Mouse (Mus musculus) lung, postnatal 0 days (tissue): Measurements from ENCODE around the gene Gli2. TPM values are rescaled to one million over a fixed set of nuclear protein-coding genes. Genes with fewer than 3 reads are reported as not detected.

ENCODE experiments used
- ATAC-seq: fragments of 200-750 bp; cut with Nextera tagmentation; 2 replicates; pipeline ENCODE4 v1.8.0; 2017; ENCODE audit warnings: moderate library complexity
- DNase-seq: peaks from one replicate; pipeline ENCODE4 v3.0.0-alpha.2; 2016; ENCODE audit warnings: low spot score
- H3K27ac ChIP-seq: fragments of 300-500 bp; sonication (generic); 2 replicates; pipeline ENCODE4 v1.5.1; 2014; ENCODE audit warnings: antibody characterized with exemption, mild to moderate bottlenecking, low read length, mixed read lengths
- H3K27me3 ChIP-seq: fragments of 300-500 bp; sonication (generic); replicated peaks from 2 replicates; pipeline ENCODE4 v1.6.1; 2014; ENCODE audit warnings: low read length, mixed read lengths; ENCODE audit not compliant: insufficient read depth
- H3K36me3 ChIP-seq: fragments of 300-500 bp; sonication (generic); 2 replicates; pipeline ENCODE4 v1.6.1; 2014; ENCODE audit warnings: low read length, mixed read lengths; ENCODE audit not compliant: insufficient read depth
- H3K4me1 ChIP-seq: fragments of 300-500 bp; sonication (generic); 2 replicates; pipeline ENCODE4 v1.6.1; 2014; ENCODE audit warnings: antibody characterized with exemption, low read depth, low read length, mixed read lengths; ENCODE audit not compliant: insufficient read depth
- H3K4me2 ChIP-seq: fragments of 300-500 bp; sonication (generic); replicated peaks from 2 replicates; pipeline ENCODE4 v1.6.1; 2014; ENCODE audit warnings: low read depth, mild to moderate bottlenecking, low read length, moderate library complexity, mixed read lengths
- H3K4me3 ChIP-seq: fragments of 300-500 bp; sonication (generic); 2 replicates; pipeline ENCODE4 v1.5.1; 2014; ENCODE audit warnings: low read depth, low read length
- H3K9ac ChIP-seq: fragments of 300-500 bp; sonication (generic); replicated peaks from 2 replicates; pipeline ENCODE4 v1.6.1; 2014; ENCODE audit warnings: low read depth, mild to moderate bottlenecking
- H3K9me3 ChIP-seq: fragments of 300-500 bp; sonication (generic); 2 replicates; pipeline ENCODE4 v1.6.1; 2016; ENCODE audit warnings: low read length, mixed read lengths
- CTCF ChIP-seq: IDR thresholded peaks from 2 replicates; pipeline ENCODE4 v1.5.1; 2016; ENCODE audit warnings: antibody characterized with exemption, mild to moderate bottlenecking
- EP300 ChIP-seq: IDR thresholded peaks from 2 replicates; pipeline ENCODE4 v1.6.1; 2016; ENCODE audit warnings: antibody characterized with exemption, mild to moderate bottlenecking, control low read depth
- WGBS: fragments of 180-500 bp; shearing (Covaris S2); extraction: QIAGEN DNeasy Blood & Tissue Kit; methylation state at CpG from one replicate; pipeline ENCODE4 v1.1.7; 2014; 5-methylcytosine and 5-hydroxymethylcytosine counted together
- polyA plus RNA-seq: library from polyadenylated mRNA; unstranded; fragments of >200 nt; fragmentation: Nextera tagmentation; extraction: Ambion mirVana; gene quantifications from 2 replicates; pipeline ENCODE4 v1.2.1, GENCODE M21; 2015

Gene Gli2
- polyA plus RNA-seq, 1 experiment from 2014 or later: 2.7 TPM

- Histone ChIP-seq H3K4me3 (no peak overlapping the region), H3K4me1 (no peaks in the 10 kb centered on the region), H3K27me3 (no peaks in the 10 kb centered on the region), H3K4me2 (no peak overlapping the region), H3K9ac (no peak overlapping the region), H3K36me3 (no peaks in the 10 kb centered on the region), H3K27ac (peak overlapping the region; percentile 76; the same call in 1 of the 2 replicates), H3K9me3 (no peaks in the 10 kb centered on the region)
- WGBS: 39% methylated on average over 13 of the region's 13 CpGs
- DNase-seq: no peak
- TF ChIP-seq EP300 (no peak), CTCF (no peak)
- ATAC-seq: no peak
Observed at GRCm38 (mm10) chr1:119034163-119034705, 19.2 kb downstream of the Gli2 start.

- Histone ChIP-seq H3K9me3 (no peaks in the 10 kb centered on the region), H3K9ac (no peak overlapping the region; the same call in 1 of the 2 replicates), H3K27ac (peak overlapping the region; percentile 76), H3K36me3 (no peaks in the 10 kb centered on the region), H3K4me2 (no peak overlapping the region), H3K4me3 (no peak overlapping the region), H3K4me1 (no peaks in the 10 kb centered on the region), H3K27me3 (no peaks in the 10 kb centered on the region)
- WGBS: 60% methylated on average over 2 of the region's 3 CpGs
- DNase-seq (peak; percentile 86), ATAC-seq (peak; percentile 82)
- no peak for TF ChIP-seq EP300
- no peak for TF ChIP-seq CTCF
Observed at GRCm38 (mm10) chr1:119033450-119034162, 19.8 kb downstream of the Gli2 start.

- DNase-seq (no peak), ATAC-seq (no peak)
- Histone ChIP-seq H3K4me1 (no peaks in the 10 kb centered on the region; the same call in 1 of the 2 replicates), H3K9me3 (no peaks in the 10 kb centered on the region), H3K27me3 (no peaks in the 10 kb centered on the region), H3K27ac (no peak overlapping the region), H3K4me3 (no peak overlapping the region), H3K9ac (no peak overlapping the region), H3K4me2 (no peak overlapping the region), H3K36me3 (no peaks in the 10 kb centered on the region)
- TF ChIP-seq CTCF (no peak), EP300 (no peak)
- WGBS: 52% methylated on average over 6 of the region's 6 CpGs
Observed at GRCm38 (mm10) chr1:119031185-119031584, 22.2 kb downstream of the Gli2 start.

- ATAC-seq: peak; percentile 83
Observed at GRCm38 (mm10) chr1:119025647-119026358, 27.6 kb downstream of the Gli2 start.

GRCm38 (mm10) chr1:119022311-119022710 lies 31.1 kb downstream of the Gli2 start:
- no peak overlapping the region for H3K4me2 ChIP-seq
- no peaks in the 10 kb centered on the region for H3K27me3 ChIP-seq
- WGBS: 56% methylated on average over 1 of the region's 1 CpGs
- no peaks in the 10 kb centered on the region for H3K9me3 ChIP-seq
- H3K36me3 ChIP-seq: no peaks in the 10 kb centered on the region
- no peaks in the 10 kb centered on the region; the same call in 1 of the 2 replicates for H3K4me1 ChIP-seq
- no peak for ATAC-seq
- peak; percentile 5 for DNase-seq
- H3K9ac ChIP-seq: no peak overlapping the region
- H3K4me3 ChIP-seq: no peak overlapping the region
- no peak overlapping the region for H3K27ac ChIP-seq
- TF ChIP-seq EP300 (no peak), CTCF (no peak)

More at GRCm38 (mm10) chr1:119025647-119026358, 27.6 kb downstream of the Gli2 start:
- Histone ChIP-seq H3K9me3 (no peaks in the 10 kb centered on the region), H3K4me3 (no peak overlapping the region), H3K27ac (peak overlapping the region; percentile 52; the same call in 1 of the 2 replicates), H3K27me3 (no peaks in the 10 kb centered on the region), H3K4me1 (no peaks in the 10 kb centered on the region; the same call in 1 of the 2 replicates), H3K9ac (no peak overlapping the region), H3K4me2 (no peak overlapping the region), H3K36me3 (no peaks in the 10 kb centered on the region)
- TF ChIP-seq EP300: peak; percentile 20; the same call in 1 of the 2 replicates
- no peak for TF ChIP-seq CTCF
- peak; percentile 75 for DNase-seq
- WGBS: 20% methylated on average over 8 of the region's 8 CpGs

- Histone ChIP-seq H3K4me1 (no peaks in the 10 kb centered on the region), H3K27me3 (no peaks in the 10 kb centered on the region), H3K4me2 (no peak overlapping the region), H3K9ac (no peak overlapping the region), H3K9me3 (no peaks in the 10 kb centered on the region), H3K4me3 (no peak overlapping the region), H3K36me3 (no peaks in the 10 kb centered on the region), H3K27ac (no peak overlapping the region)
- WGBS: 78% methylated on average over 2 of the region's 2 CpGs
- ATAC-seq (no peak), DNase-seq (no peak)
- no peak for TF ChIP-seq EP300
- TF ChIP-seq CTCF: no peak
Observed at GRCm38 (mm10) chr1:119020092-119020491, 33.3 kb downstream of the Gli2 start.
